Mouse (Mus musculus) megakaryocyte progenitor cell, adult 5-6 weeks (primary cell): Measurements from ENCODE around the gene Col8a1. TPM values are rescaled to one million over a fixed set of nuclear protein-coding genes. Genes with fewer than 3 reads are reported as not detected.

ENCODE experiments used
- ATAC-seq: replicated peaks from 2 replicates; pipeline ENCODE4 v1.8.0; 2016; ENCODE audit warnings: mild to moderate bottlenecking, moderate TSS enrichment, inconsistent platforms; ENCODE audit not compliant: poor library complexity
- total RNA-seq, 2 experiments: library from RNA; stranded (forward) in 1 of 2; stranded (reverse) in 1 of 2; fragments of 157-497, 149-512 nt in 1 of 2; fragments of 200-1000 nt in 1 of 2; gene quantifications; 2 replicates each; pipeline versions ENCODE4 v1.2.3 to v1.2.4; 2015 to 2017

The Col8a1 gene
- total RNA-seq (2015) (not detected in 2 replicates), total RNA-seq (2017) (not detected in 2 replicates)

DNA sequence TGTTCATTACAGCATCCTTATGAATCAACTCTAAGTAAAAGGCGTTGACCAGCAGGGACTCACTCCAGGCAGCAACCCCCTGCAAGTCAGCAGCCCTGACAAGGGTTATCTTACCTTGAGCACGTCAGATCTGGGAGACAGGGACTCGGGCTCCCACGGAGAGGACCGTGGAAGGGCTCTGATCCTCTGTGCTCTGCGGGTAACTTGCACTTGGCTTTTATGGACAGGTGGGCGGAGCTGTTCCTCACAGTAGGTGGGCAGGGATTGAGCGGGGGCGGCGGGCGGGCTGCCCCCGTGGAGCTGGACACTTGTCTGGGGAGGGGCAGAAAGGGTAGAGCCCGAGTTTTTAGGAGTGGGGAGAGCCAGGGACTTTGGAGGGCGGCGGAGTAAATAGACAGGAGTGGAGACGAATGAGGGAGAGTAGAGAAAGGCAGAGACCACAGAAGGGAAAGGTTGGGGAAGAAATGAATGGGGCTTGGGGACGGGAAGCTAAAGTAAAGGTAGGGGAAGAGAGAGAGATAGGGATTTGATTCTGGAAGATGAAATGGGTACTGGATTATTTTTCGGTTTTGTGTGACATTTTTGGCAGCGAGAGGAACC is at the start of gene Col8a1:
Gene Col8a1, minus strand, starts transcription at position 212 of the 600 bp plus-strand sequence.
- ATAC-seq: no peak

DNA sequence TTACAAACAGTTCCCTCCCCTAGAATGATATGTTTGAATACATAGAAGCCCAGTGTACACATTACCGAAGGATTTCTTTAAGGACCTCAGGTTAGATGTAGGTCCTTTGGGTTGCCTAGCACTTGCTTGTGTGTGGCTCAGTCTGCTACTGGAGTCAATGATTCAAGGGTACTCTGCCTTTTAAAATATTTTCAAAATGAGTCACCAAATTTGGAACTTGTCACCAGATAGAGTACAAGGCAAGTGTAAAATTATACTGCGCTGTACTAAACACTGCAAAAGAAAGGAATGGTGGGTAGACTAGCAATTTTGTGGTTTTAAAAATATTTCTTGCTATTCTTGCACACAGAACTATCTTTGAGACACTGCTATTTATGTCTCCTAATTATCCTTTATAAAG is 47.3 kb upstream of the Col8a1 start:
- no peak for ATAC-seq

DNA sequence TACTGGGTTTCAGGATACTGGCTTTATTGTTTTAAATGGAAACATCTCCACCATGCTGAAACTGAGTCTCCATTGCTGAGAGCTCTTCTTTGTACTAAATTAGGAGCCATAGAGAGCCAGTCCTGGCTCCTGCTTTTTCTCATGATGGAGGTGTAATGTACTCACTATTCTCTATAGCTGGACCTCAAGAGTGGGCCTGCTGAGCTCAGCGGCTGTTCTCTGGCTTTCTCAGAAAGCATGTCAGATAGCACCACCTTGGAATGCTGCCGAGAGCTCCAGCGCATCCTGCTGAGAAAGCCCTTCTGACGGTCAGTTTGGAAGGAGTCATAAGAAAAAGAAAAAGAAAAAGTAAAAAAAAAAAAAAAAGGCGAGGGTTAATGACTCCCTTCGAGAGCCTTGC is 41.8 kb upstream of the Col8a1 start:
- no peak for ATAC-seq

DNA sequence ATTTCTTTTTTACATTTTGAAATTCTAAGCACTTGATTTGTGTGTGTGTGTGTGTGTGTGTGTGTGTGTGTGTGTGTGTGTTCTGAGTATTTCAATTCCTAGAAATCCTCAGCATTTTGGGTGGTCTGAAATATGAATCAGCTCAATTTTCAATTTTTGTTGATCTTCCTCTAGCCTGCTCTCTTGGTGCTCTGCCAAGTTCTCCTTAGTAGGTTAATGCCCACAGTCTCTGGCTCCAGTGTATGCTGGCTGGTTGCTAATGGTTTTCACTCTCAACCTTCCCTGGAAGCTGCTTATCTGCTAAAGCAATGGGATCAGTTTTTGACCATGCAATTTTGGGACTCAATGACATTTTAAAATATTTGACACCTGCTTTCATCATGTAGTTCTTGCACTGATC is 24.5 kb upstream of the Col8a1 start:
- ATAC-seq: no peak

DNA sequence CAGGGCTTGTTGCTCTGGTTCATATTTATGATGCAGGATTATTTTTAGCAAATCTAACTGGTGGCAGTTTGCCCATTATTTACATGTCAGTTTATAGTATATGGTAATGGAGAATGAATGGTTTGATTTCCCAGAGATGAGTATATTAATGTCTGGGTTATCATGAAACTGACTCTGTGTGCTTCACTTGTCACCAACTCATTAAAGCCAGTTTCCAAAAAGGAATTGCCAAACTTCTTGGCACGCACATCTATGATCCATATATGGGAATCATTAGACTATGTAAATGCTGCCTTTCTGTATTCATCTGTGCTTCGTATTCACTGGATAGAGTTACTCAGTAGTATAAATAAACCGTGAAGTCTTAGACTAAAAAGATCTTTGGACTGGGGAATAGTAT is 11.1 kb upstream of the Col8a1 start:
- no peak for ATAC-seq

DNA sequence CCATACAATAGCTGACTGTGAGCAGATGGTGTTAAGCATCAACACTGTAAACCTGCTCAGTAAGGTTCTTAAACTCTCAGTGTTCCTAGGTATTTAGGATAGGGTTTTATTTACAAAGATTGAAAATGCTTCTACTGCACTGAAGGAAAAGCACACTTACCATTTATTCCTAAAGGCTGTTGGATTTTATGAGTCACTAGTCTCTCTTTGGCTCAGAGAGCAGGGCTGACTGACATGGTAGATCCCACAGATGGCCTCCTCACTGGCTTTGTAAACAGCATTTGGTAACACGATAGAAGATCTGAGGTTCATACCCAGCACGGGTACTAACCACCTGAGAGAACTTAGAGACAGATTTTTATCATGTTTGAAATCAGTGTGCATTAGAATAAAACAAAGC is 5.3 kb upstream of the Col8a1 start:
- ATAC-seq: no peak

DNA sequence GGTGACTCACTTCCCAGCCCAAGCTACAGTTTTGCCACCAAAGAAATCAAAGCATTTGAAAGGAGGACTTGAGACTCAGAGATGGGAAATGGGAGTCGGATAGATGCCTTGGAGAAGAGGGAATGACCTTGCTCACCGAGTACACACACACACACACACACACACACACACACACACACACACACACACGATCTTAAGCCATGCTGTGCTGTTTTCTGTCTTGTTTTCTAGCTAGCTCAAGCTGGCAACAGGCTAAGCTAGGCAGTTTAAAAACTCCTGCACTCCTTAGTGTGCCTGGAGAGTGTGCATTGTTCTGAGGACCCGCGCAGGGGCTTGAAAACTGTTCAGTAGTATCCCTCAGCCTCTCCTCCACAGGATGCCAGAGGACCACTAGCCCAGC is 1.2 kb upstream of the Col8a1 start:
- no peak for ATAC-seq

DNA sequence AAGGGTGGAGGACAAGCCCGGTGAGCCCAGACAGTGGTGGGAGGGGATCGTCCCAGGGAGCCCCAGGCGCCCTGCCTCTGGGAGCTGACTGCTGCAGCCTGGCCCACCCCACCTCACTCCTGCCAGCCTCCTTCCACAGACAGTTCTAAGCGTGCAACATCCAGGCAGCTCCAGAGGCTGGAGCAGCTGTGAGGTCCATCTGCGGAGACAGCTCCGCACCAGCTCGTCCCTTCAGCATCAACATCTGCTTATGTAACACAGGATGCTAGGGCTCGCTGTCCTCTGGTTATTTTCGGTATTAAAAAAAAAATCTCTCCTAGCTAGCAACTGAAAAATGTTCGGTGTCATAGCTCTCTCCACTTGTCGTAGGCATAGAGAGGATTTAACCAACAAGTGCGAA is 704 bp upstream of the Col8a1 start:
- ATAC-seq: no peak

DNA sequence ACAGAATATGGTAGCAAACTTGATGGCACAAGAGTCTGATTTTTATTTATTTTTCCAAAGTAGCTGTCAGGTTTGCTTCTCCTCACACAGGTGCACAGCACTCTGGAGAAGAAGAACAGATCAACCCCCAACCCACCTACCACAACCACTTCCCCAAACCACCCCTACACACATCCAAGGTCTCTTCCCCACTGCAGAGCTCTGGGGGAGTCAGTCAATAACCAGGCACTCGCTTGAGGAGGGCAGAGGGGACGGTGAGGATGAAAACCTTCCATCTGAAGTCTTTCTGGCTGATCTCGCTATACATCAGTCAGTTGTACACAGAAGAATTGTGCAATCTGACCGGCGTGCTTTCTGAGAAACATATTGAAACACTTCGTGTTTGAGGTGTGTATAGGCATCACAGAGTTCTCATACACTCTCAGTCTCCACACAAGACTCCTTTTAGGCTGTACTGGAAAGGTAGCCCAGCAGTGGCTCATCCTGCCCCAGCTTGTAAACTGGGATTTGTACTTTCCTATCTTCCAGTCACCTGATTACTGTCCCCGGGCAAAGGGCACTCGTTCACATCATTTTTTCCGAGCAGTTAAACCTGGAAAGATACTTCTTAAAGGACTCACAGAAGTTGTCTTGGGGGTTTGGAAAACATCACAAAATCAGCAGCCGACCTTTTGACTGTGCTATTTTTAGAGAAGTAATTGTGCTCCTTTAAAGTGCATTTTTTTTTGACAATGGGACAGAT is 827 bp downstream of the Col8a1 start:
- no peak for ATAC-seq

DNA sequence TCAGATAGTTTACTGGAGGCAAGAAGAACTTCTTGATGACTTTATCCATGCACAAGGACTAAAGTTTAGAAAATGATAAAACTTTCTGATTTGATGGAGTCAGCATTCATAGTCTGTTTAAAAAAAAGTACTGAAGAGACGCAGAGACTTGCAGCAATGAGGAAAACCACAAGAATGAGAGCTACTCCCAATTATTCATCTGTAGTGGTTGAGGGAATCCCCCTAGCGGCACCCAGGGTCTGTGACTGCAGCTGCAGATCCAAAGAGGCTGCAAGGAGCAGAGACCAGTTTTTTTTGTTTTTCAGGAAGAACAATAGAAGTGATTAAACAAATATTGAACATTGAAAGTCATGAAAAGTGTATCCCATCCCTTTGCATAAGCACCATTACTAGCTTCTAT is 4.0 kb downstream of the Col8a1 start:
- ATAC-seq: no peak

DNA sequence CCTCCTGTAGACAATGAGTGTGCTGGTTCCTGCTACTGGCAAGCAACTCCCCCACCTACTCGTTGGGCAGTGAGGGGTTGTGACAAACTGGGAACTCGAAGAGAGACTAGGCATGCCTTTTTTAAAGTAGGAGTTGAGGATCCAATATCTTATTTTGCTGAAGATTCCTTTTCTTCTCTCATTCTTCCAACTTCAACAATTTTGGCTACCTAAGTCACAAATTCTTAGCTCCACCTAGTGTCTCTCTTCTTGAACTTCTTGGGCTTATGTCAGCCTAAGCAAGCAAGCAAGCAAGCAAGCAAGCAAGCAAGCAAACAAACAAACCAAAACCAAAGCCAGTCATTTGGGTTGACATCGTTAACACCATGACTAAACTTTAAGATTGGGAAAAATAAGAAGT is 6.4 kb downstream of the Col8a1 start:
- no peak for ATAC-seq

DNA sequence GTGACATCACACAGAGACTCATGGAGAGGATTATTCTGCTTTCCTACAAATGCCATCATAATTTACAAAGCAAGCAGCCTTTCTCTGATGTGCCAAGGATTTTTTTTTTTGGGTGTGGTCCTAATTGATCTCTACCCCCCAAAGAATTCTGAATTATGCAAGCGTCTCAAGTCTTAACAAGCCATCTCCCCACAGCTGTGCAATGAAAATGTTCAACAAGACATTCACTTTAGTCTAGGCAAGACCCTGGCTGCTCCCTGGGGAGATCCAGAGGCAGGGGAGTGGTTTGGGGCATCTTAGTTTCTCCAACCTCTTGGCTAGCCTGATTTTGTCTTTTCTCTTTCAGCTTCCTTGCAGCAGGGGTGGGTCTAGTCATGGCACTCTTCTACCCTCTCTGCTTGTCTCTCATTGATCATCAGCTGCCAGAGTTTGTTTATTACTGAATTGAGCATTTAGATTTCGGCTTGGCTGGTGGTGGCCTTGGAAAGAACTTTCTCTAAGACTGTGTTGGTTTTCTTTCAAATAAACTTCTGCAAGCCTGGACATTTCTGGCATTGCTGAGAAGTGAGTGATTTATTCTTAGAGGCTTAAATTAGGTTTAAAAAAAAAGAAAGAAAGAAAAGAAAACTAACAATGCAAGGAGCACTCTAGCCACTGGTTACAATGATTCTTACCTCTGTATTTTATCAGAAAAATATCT is 7.0 kb downstream of the Col8a1 start:
- no peak for ATAC-seq

DNA sequence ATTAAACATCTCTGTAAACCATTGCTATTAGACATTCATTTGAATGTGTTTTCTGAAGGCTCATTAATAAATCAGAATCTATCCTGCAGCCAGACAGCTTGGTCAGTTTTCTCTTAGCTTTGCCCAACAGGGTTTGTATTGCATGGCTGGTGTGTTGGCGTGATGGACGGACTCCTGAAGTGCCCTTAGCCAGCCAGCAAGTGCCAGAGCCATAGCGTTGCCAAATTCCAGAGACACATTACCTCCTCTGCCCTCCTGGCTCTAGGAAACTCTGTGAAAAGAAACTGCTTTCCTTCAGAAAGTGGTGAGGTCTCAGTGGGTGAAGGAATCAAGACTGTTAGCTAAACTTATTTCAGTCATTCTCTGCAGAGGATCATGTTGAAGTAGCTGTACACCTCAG is 14.4 kb downstream of the Col8a1 start:
- no peak for ATAC-seq

DNA sequence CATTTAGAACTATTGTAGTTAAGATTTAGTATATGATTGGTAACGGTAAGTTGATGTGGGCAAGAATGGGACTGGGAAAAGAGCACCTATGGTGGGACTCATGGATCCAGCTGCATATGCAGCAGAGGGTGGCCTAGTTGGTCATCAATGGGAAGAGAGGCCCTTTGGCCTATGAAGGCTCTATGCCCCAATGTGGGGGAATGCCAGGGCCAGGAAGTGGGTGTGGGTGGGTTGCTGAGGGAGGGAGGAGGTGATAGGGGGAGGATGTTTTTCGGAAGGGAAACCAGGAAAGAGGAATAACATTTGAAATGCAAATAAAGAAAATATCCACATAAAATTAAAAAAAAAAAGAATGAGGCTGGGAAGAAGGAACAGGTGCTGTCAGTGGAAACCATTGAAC is 19.6 kb downstream of the Col8a1 start:
- no peak for ATAC-seq

DNA sequence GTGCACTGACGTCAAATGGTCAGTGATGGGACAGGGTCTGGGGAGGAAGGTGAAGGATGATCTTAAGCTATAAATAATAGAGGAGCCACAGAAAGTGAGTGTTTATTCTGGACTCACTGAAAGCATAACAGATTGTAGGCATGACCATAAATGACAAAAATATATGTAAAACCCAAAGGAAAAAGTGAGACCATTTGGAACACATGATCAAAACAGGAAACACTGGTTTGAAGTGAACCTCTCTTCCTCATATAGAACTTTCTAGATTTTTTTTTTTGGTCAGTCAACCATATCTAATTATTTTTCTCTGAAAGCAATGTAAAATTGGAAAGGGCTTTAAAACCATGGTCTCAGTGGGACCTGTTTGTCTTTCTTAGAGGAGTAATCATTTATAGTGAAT is 21.0 kb downstream of the Col8a1 start:
- ATAC-seq: no peak

DNA sequence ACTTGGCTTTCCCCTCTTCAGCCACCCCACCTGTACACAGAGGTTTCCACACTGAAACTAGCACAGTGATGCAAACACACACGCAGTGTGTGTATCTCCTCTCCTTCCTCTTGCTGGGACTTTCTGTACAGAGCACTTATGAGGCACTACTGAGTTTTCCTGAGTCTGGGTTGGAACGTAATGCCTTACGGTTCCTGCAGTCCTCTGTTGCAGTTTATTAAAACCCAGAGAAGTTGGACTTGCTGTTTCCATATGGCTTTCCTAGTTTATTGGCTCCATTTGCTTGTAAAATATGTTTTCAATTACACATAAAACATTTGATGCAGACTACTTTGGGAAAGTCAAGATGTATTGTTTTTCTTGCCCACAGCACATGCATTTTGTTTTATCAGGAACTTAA is 21.4 kb downstream of the Col8a1 start:
- no peak for ATAC-seq

DNA sequence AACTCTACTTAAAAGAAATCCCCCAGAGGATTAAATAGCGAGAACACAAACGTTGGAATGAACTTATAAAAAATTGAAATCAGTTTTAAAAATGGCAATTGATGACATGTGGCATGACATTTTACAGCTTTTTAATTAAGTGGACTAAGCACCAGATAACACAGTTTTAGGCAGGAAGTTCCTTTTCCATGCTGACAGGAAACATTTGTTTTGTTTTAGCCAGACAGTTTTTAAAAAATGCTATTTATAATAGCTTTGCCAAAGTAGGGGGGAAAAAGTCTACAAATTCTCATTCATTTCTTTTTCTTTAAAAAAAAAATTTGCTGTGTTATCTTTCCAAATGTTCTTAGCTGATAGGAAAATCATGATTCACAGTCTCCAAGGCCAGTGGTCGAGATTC is 29.6 kb downstream of the Col8a1 start:
- ATAC-seq: no peak

DNA sequence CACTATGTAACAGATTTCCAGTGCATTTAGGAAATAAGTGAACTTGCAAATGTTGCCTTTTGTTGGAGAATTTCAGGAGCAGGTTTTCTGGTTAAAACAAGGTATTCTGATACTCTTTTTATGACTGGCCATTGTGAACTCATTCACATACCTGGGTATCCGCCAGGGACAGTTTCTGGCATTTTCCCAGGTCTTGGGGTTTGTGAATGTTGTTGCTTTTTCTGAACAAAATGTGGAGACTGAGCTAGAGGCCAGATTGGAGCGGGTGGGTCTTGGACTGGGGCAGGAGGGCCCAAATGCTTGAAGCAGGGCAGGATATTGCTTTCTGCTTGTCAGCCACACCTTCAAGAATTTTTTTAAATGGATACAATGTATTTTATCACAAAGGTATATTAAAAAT is 35.6 kb downstream of the Col8a1 start:
- ATAC-seq: no peak

DNA sequence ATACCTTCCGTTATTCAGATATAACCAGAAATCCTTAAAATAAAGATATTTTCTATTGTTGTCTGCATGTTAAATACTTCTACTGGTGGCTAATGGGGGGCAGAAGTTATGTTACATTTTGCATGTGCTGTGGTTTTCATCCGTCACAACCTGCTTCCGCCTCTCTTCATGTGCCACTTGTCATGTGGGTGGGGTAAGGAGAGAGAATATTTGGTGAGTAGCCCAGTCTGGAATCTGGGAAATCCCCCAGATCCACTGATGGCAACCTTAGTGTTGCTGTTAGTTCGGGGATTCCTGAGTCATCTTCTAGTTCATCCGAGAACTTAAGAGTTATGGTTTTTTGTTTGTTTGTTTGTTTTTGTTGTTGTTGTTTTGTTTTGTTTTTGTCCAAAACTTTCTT is 55.8 kb downstream of the Col8a1 start:
- ATAC-seq: no peak

DNA sequence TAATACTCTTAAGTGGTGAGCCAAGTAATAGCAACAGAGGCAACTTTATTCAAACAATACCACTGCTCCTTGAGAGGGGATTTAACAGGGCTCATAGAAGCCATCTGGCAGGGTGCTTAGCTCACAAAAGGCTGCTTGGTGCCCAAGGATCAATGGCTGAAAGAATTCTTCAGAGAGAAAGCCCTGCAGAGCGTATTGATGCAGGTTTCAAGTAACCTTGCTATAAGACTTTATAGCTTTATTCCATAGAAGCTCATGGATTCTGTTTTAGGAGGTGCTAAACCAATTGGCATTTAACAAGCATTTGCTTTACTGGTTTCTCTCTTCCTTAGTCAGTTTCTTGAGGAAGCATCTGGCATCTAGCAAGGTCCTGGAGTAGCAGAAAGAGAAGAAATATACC is 59.8 kb downstream of the Col8a1 start:
- no peak for ATAC-seq

DNA sequence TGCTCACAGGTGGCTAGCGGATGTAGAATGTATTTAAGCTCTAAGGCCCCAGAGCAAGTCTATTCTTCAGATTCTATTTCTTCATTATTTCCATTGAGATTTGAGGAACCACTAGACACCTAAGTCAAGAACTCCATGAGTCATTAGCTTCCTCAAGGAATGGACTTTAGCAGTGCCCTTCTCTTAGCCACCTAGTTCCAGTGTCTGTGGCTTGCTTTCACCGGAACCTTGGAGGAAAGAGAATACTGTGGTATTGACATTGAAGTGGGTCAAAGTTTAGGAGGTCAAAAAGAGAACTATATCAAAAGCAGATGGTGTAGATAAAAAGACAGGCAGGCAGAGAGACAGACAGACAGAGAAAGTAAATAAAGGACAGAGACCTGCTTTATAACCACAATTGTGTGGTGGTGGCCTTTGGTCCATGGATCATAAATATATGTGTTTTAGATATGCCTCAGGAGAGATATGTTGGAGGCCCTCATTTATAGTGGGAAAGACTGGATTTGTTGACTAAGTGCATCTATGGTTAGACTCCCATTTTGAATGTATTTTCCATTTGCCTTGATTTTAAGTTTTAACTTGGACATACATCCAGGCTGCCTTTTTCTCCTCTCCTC is 60.5 kb downstream of the Col8a1 start:
- ATAC-seq: no peak
